Comparison of ENCODE assay signal across 20 mouse cellular contexts in the genomic region with DNA sequence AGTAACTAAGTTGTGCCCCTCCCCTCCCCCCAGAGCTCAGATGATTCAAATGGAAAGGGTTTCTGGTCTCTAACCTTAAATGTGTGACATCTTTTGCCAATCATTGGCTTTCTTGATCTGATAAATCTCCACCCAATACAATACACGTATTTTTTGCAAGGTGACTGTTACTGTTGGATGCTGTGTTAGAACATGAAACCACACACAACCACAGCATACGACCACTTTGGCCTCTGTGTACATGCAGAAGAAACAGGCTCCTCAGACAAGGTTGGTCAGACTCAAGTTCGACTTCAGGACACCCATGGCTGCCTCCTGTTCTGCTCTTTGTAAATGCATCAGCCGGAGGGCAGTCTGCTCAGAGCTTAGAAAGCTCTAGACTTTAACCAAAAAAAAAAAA. TPM values are rescaled to one million over a fixed set of nuclear protein-coding genes. Genes with fewer than 3 reads are reported as not detected.
DNase-seq lines count a peak whose midpoint lies in the region; ATAC-seq and TF ChIP-seq lines count a peak whose summit lies in the region.
"Had no signal": no experiment of that assay in that cellular context is flagged by ENCODE, and none has a peak within 500 bp of the region (broad histone marks: within the 10 kb centered on the region; RNA-seq: fewer than 3 reads in every experiment).

No protein-coding gene starts in this region.

- dilution Hi-C loops in CH12.LX (cut with MboI; ENCODE audit: extremely low pct_ligation_motif_present, extremely low pct_unique_long_range_greater_than_20kb, low sequenced_read_pairs) = no loop called here

- no peak for TF ChIP-seq CTCF in CH12.LX (conservative IDR thresholded peaks at IDR 0.05 in 1 of 2, IDR thresholded peaks at IDR 0.05 in 1 of 2; ENCODE audit: low read depth in 2 of 2, low read length in 2 of 2)

- peak; percentile 73 for DNase-seq in heart, adult 11 months
- DNase-seq in heart, adult 18-20 months = no peak
- DNase-seq in CH12.LX (ENCODE audit: extremely low read depth) = no peak
- DNase-seq in induced T-regulatory cell, adult 2 months (ENCODE audit: low read depth) = peak; percentile 90
- DNase-seq in splenic B cell, adult 2 months (ENCODE audit: low read depth, low spot score) = peak; percentile 6
- DNase-seq in left cerebral cortex, adult 11 months (ENCODE audit: low spot score) = no peak
- DNase-seq in kidney, postnatal 4 days = no peak
- DNase-seq: adrenal gland, postnatal 10 days; cerebellum, adult 11 months; cerebellum, adult 8-10 months; cerebellum, postnatal 14 days; gastrocnemius, postnatal 36 days; heart, adult 2 months; heart, postnatal 14 days had no signal

- no peaks in the 10 kb centered on the region for H3K79me2 ChIP-seq in CH12.LX (replicated peaks; ENCODE audit: control insufficient read depth, extremely low read depth, insufficient read depth, poor library complexity, severe bottlenecking)

- no peak for TF ChIP-seq POLR2A in CH12.LX (IDR thresholded peaks at IDR 0.05; ENCODE audit: low read depth, low read length)

- TF ChIP-seq EP300 in CH12.LX (IDR thresholded peaks at IDR 0.05; ENCODE audit: low read length) = peak; percentile 48; the same call in 1 of the 2 replicates

- H3K4me3 ChIP-seq in CH12.LX (replicated peaks in 1 of 3; ENCODE audit: low read depth in 2 of 3, low read length in 2 of 3, poor library complexity in 1 of 3) = no peak overlapping the region
- H3K4me3 ChIP-seq: embryonic facial prominence, embryonic 12.5 days; forebrain, embryonic 15.5 days; heart, adult 2 months; heart, embryonic 15.5 days had no signal

- no peak overlapping the region for H3K4me2 ChIP-seq in CH12.LX (ENCODE audit: insufficient read depth, low read depth, poor library complexity, severe bottlenecking)
- H3K4me2 ChIP-seq: embryonic facial prominence, embryonic 12.5 days; forebrain, embryonic 15.5 days; heart, embryonic 11.5 days; heart, embryonic 15.5 days; hindbrain, embryonic 14.5 days had no signal

- no peaks in the 10 kb centered on the region for H3K9me3 ChIP-seq in CH12.LX (replicated peaks; ENCODE audit: low read length)
- H3K9me3 ChIP-seq: embryonic facial prominence, embryonic 12.5 days; forebrain, embryonic 15.5 days; heart, embryonic 15.5 days had no signal

- no peak for TF ChIP-seq RAD21 in CH12.LX (IDR thresholded peaks at IDR 0.05; ENCODE audit: low read depth, low read length)

- H3K4me1 ChIP-seq in CH12.LX (ENCODE audit: control insufficient read depth in 1 of 2, insufficient read depth in 2 of 2) = peaks cover 8 to 25% of the 10 kb centered on the region in 2 experiments; a peak in 3 of 4 replicates
- H3K4me1 ChIP-seq: embryonic facial prominence, embryonic 12.5 days; forebrain, embryonic 15.5 days had no signal

- peak overlapping the region; percentile 17 for H3K27ac ChIP-seq in CH12.LX (ENCODE audit: insufficient read depth, low read depth)
- H3K27ac ChIP-seq: embryonic facial prominence, embryonic 12.5 days; forebrain, embryonic 15.5 days; heart, embryonic 15.5 days; hindbrain, embryonic 14.5 days had no signal

- H3K27me3 ChIP-seq in CH12.LX (replicated peaks) = no peaks in the 10 kb centered on the region
- H3K27me3 ChIP-seq in splenic B cell, adult 2 months (ENCODE audit: control insufficient read depth, insufficient read depth, low read length, poor library complexity, severe bottlenecking) = no peaks in the 10 kb centered on the region; the same call in 1 of the 2 replicates
- H3K27me3 ChIP-seq: embryonic facial prominence, embryonic 12.5 days; forebrain, embryonic 15.5 days; heart, embryonic 15.5 days had no signal

- in situ Hi-C loops in CH12.LX (cut with MboI; ENCODE audit: low pct_ligation_motif_present, low pct_unique_long_range_greater_than_20kb, low sequenced_read_pairs) = loop anchor here (10.0 kb wide), 1 partner anchor 62 kb away; no protein-coding TSS in a partner anchor

- H3K9ac ChIP-seq in CH12.LX (ENCODE audit: insufficient read depth, low read depth) = no peak overlapping the region
- H3K9ac ChIP-seq: embryonic facial prominence, embryonic 12.5 days; forebrain, embryonic 15.5 days; heart, embryonic 15.5 days; hindbrain, embryonic 14.5 days had no signal

- no peaks in the 10 kb centered on the region for H3K36me3 ChIP-seq in CH12.LX (replicated peaks in 1 of 2; ENCODE audit: control insufficient read depth in 1 of 2, insufficient read depth in 1 of 2, low read length in 1 of 2)
- 0 out of 2 replicates have a peak, but pooled peaks cover 1% of the 10 kb centered on the region for H3K36me3 ChIP-seq in splenic B cell, adult 2 months (ENCODE audit: control insufficient read depth, insufficient read depth, low read length, poor library complexity, severe bottlenecking)
- H3K36me3 ChIP-seq: embryonic facial prominence, embryonic 12.5 days; forebrain, embryonic 15.5 days; heart, embryonic 15.5 days had no signal

- ATAC-seq in inflammation-experienced regulatory T-cells, adult 6 months = no peak
- ATAC-seq: forebrain, embryonic 15.5 days had no signal

TF ChIP-seq in CH12.LX, 34 proteins besides CTCF, POLR2A, EP300 and RAD21:
- 0 out of 2 replicates have a peak, but pooled peaks have one; percentile 16 for TF ChIP-seq BHLHE40 (IDR thresholded peaks at IDR 0.05; ENCODE audit: low read depth, low read length)
- no peak for TF ChIP-seq ZKSCAN1 (IDR thresholded peaks at IDR 0.05; ENCODE audit: borderline replicate concordance, low read depth, low read length)
- TF ChIP-seq CHD2 (IDR thresholded peaks at IDR 0.05; ENCODE audit: low read length) = peak; percentile 49; the same call in 1 of the 2 replicates
- TF ChIP-seq IRF4 (IDR thresholded peaks at IDR 0.05; ENCODE audit: low read depth, low read length) = peak; percentile 47; the same call in 1 of the 2 replicates
- TF ChIP-seq MAZ (IDR thresholded peaks at IDR 0.05; ENCODE audit: low read depth, low read length) = no peak
- no peak for TF ChIP-seq MXI1 (IDR thresholded peaks at IDR 0.05; ENCODE audit: low read depth, low read length)
- peak; percentile 52; the same call in 1 of the 2 replicates for TF ChIP-seq JUND (conservative IDR thresholded peaks at IDR 0.05; ENCODE audit: low read depth, low read length)

RNA-seq across cellular contexts. Expression of a gene that starts 14.4 kb away (rescaled TPM):
- 10 to 100 TPM; 64.8 to 69.7 TPM for total RNA-seq in heart, adult 18-20 months (2021)
- total RNA-seq in CH12.LX (2012; rRNA removed) (6.3 and 6.6 TPM in 2 replicates), CH12.LX (2014; rRNA removed) (21.0 and 23.7 TPM in 2 replicates)
- polyA plus RNA-seq in CH12.LX (2012; ENCODE audit: insufficient read length, low read depth) = 15.8 and 17.5 TPM in 2 replicates
- 100 to 1,000 TPM; 120 to 191 (median 184) TPM for polyA plus RNA-seq in inflammation-experienced regulatory T-cells, adult 6 months (2017; shearing (Covaris generic))

Comparison
In these comparisons a context has a peak if more than half of its experiments do, and no peak if none do; other contexts are left out.
1. DNase-seq: peak in heart, adult 11 months (single experiment), induced T-regulatory cell, adult 2 months (single experiment) and splenic B cell, adult 2 months (single experiment); none in heart, adult 18-20 months (0 of 2), CH12.LX (single experiment), left cerebral cortex, adult 11 months (single experiment) and kidney, postnatal 4 days (0 of 2).